ENCODE assay signal across 10 mouse cellular contexts in the genomic region with DNA sequence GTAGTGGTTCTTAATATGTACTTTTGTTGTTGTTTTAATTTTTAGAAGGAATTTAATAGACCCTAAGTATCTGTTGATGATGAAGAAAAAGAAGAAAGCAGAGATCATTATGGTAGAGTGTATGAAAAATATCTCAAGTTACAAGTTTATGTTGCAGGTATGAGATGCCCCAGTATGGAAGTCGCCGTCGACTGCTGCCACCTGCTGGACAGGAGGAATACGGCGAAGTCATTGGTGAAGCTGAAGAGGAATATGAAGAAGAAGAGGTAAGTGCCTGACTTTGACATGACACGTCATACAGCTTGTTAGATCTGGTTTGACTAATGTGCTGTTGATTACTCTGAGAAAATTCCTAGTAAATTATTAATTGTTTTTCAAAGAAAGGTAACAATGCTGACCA.
DNase-seq lines count a peak whose midpoint lies in the region; ATAC-seq and TF ChIP-seq lines count a peak whose summit lies in the region.
"Had no signal": no experiment of that assay in that cellular context is flagged by ENCODE, and none has a peak within 500 bp of the region (broad histone marks: within the 10 kb centered on the region; RNA-seq: fewer than 3 reads in every experiment).

No protein-coding gene starts in this region.

- no peak overlapping the region for H3K4me3 ChIP-seq in midbrain, postnatal 0 days (ENCODE audit: low read depth, low read length)
- no peak overlapping the region for H3K4me3 ChIP-seq in midbrain, embryonic 14.5 days (replicated peaks; ENCODE audit: low read depth, low read length)
- H3K4me3 ChIP-seq: embryonic facial prominence, embryonic 15.5 days; limb, embryonic 15.5 days had no signal

- no peaks in the 10 kb centered on the region for H3K36me3 ChIP-seq in midbrain, postnatal 0 days (ENCODE audit: insufficient read depth, low read length)
- H3K36me3 ChIP-seq in midbrain, embryonic 14.5 days (ENCODE audit: control insufficient read depth, insufficient read depth, low read length), result no peaks in the 10 kb centered on the region
- H3K36me3 ChIP-seq in splenic B cell, adult 2 months (ENCODE audit: control insufficient read depth, insufficient read depth, low read length, poor library complexity, severe bottlenecking), result no peaks in the 10 kb centered on the region
- H3K36me3 ChIP-seq: embryonic facial prominence, embryonic 15.5 days; limb, embryonic 15.5 days had no signal

- TF ChIP-seq CTCF in midbrain, postnatal 0 days (IDR thresholded peaks at IDR 0.05), result peak; percentile 47
- TF ChIP-seq CTCF in brain, embryonic 14.5 days (IDR thresholded peaks at IDR 0.05; ENCODE audit: borderline replicate concordance, extremely low read depth, insufficient read depth, insufficient read length), result peak; percentile 47

- H3K4me1 ChIP-seq in midbrain, postnatal 0 days (ENCODE audit: insufficient read depth, low read length), result no peaks in the 10 kb centered on the region
- no peaks in the 10 kb centered on the region for H3K4me1 ChIP-seq in midbrain, embryonic 14.5 days (ENCODE audit: control insufficient read depth, insufficient read depth, low read length)
- H3K4me1 ChIP-seq: embryonic facial prominence, embryonic 15.5 days; limb, embryonic 15.5 days had no signal

- no peaks in the 10 kb centered on the region for H3K27me3 ChIP-seq in midbrain, postnatal 0 days (ENCODE audit: insufficient read depth, low read length)
- no peaks in the 10 kb centered on the region for H3K27me3 ChIP-seq in midbrain, embryonic 14.5 days (ENCODE audit: control insufficient read depth, insufficient read depth, low read length)
- no peaks in the 10 kb centered on the region for H3K27me3 ChIP-seq in splenic B cell, adult 2 months (ENCODE audit: control insufficient read depth, insufficient read depth, low read length, poor library complexity, severe bottlenecking)
- H3K27me3 ChIP-seq: embryonic facial prominence, embryonic 15.5 days; limb, embryonic 15.5 days had no signal

- TF ChIP-seq POLR2A in brain, embryonic 14.5 days (IDR thresholded peaks at IDR 0.05; ENCODE audit: borderline replicate concordance, extremely low read depth, insufficient read depth, insufficient read length, poor library complexity, severe bottlenecking), result no peak

- H3K9me3 ChIP-seq in midbrain, postnatal 0 days (ENCODE audit: low read length), result no peaks in the 10 kb centered on the region
- H3K9me3 ChIP-seq in midbrain, embryonic 14.5 days (ENCODE audit: control insufficient read depth, low read length), result no peaks in the 10 kb centered on the region
- H3K9me3 ChIP-seq: embryonic facial prominence, embryonic 15.5 days; limb, embryonic 15.5 days had no signal

- WGBS in midbrain, postnatal 0 days, result 66% methylated on average over 6 of the region's 6 CpGs
- WGBS in midbrain, embryonic 14.5 days, result 70% methylated on average over 6 of the region's 6 CpGs

- H3K4me2 ChIP-seq in midbrain, postnatal 0 days (ENCODE audit: low read depth, low read length, poor library complexity, severe bottlenecking), result no peak overlapping the region
- no peak overlapping the region for H3K4me2 ChIP-seq in midbrain, embryonic 14.5 days (ENCODE audit: low read length)
- H3K4me2 ChIP-seq: embryonic facial prominence, embryonic 15.5 days; limb, embryonic 15.5 days had no signal

- H3K27ac ChIP-seq in midbrain, postnatal 0 days (ENCODE audit: low read depth, low read length), result no peak overlapping the region
- no peak overlapping the region for H3K27ac ChIP-seq in midbrain, embryonic 14.5 days (replicated peaks; ENCODE audit: low read depth, low read length)
- H3K27ac ChIP-seq: embryonic facial prominence, embryonic 15.5 days; limb, embryonic 15.5 days had no signal

- DNase-seq in embryo, embryonic 10 days (ENCODE audit: low spot score), result peak; percentile 29
- DNase-seq in embryo, embryonic 9.5 days (ENCODE audit: extremely low spot score), result no peak
- DNase-seq in midbrain, postnatal 0 days (ENCODE audit: low spot score), result no peak
- no peak for DNase-seq in midbrain, embryonic 14.5 days
- DNase-seq in brain, embryonic 14.5 days (ENCODE audit: low read depth), result peak; percentile 5
- DNase-seq in splenic B cell, adult 2 months (ENCODE audit: low read depth, low spot score), result peak; percentile 5
- no peak for DNase-seq in layer of hippocampus, adult 11-12 months (ENCODE audit: low spot score)
- DNase-seq in layer of hippocampus, postnatal 25 days (ENCODE audit: extremely low spot score in 1 of 2, low spot score in 1 of 2), result no peak

- H3K9ac ChIP-seq in midbrain, postnatal 0 days (replicated peaks; ENCODE audit: low read length, poor library complexity, severe bottlenecking), result no peak overlapping the region
- no peak overlapping the region for H3K9ac ChIP-seq in midbrain, embryonic 14.5 days (replicated peaks; ENCODE audit: low read length)
- H3K9ac ChIP-seq: embryonic facial prominence, embryonic 15.5 days; limb, embryonic 15.5 days had no signal

- ATAC-seq in midbrain, postnatal 0 days (ENCODE audit: low FRiP score), result no peak
- ATAC-seq in midbrain, embryonic 14.5 days (ENCODE audit: low FRiP score, low TSS enrichment), result no peak

Comparison
In these comparisons a context has a peak if more than half of its experiments do, and no peak if none do; other contexts are left out.
1. DNase-seq: peak in embryo, embryonic 10 days (single experiment), brain, embryonic 14.5 days (single experiment) and splenic B cell, adult 2 months (single experiment); none in embryo, embryonic 9.5 days (single experiment), midbrain, postnatal 0 days (single experiment), midbrain, embryonic 14.5 days (single experiment), layer of hippocampus, adult 11-12 months (single experiment) and layer of hippocampus, postnatal 25 days (0 of 2).